Mouse (Mus musculus): ENCODE measurements around the gene Coa7. TPM values are rescaled to one million over a fixed set of nuclear protein-coding genes. Genes with fewer than 3 reads are reported as not detected.

Coa7 gene
- total RNA-seq (2022), result 10 to 100 TPM; 25.7 to 32.0 (median 29.2) TPM

DNA sequence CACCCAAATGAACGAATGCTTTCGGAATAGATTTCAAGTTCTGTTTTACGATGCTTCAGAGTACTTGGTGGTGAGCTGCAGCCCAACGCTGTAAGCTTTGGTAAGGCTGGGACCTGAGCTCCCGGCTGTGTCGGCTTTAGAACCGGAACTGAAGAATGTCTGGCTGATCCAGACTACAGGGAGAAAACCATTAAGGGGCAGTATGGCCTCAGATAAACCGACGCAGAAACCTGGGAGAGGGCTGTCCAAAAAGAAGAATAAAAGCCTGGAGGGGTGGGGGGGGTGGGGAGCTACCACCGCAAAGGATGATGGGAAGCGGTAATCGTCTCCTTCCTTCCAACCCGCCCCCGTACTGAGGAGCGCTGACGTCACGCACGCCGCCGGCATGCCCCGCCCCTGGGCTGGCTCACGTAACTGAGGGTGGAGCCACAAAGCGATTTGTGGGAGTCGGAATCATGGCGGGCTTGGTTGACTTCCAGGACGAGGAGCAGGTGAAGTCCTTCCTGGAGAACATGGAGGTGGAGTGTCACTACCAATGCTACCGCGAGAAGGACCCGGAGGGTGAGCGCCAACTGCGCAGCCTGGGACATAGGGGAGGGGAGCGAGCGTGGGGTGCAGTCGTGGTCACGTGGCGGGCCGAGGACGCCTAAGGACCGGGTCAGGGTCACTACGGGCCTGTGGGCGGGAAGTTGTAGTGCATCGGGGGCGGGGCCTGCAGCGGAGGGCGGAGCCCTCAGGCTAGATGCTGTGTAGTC is at the start of gene Coa7:
Gene Coa7 (plus strand): TSS at position 411 of the 755 bp plus-strand sequence.
- peak; percentile 94 to 95 for DNase-seq (ENCODE audit: low spot score in 2 of 2)

- no peak for DNase-seq (ENCODE audit: low spot score in 2 of 2)
These were observed 27.7 kb upstream of the Coa7 start for GRCm38 (mm10) chr4:108300266-108300665.

GRCm38 (mm10) chr4:108300670-108301373 is 27.1 kb upstream of the Coa7 start, which contains the start of gene Zyg11b:
Zyg11b (minus strand) TSS chr4:108301096.
- DNase-seq (ENCODE audit: low spot score in 2 of 2), result peak; percentile 69 to 78

- no peak for DNase-seq (ENCODE audit: low spot score in 2 of 2)
These were observed 25.5 kb upstream of the Coa7 start for GRCm38 (mm10) chr4:108302296-108302890.

- no peak for DNase-seq (ENCODE audit: low spot score in 2 of 2)
These were observed 17.2 kb upstream of the Coa7 start for GRCm38 (mm10) chr4:108310706-108311105.

DNA sequence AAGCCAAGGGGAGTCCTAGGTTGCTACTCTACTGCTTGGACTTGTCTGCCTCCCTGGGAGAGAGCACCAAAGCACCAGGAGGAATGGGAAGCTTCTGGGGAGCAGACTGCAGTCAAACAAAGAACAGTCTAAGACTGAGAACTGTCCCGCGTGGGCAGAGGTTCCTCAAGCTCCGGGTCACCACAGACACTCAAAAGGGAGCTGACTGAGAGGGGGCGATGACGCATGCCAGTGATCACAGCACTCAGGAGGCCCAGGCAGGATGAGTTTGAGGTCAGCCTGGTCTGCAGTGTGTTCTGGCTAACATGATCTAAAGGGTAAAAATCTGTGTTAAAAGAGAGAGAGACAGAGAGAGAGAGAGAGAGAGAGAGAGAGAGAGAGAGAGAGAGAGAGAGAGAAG is 13.9 kb upstream of the Coa7 start:
- no peak for DNase-seq (ENCODE audit: low spot score in 2 of 2)

DNA sequence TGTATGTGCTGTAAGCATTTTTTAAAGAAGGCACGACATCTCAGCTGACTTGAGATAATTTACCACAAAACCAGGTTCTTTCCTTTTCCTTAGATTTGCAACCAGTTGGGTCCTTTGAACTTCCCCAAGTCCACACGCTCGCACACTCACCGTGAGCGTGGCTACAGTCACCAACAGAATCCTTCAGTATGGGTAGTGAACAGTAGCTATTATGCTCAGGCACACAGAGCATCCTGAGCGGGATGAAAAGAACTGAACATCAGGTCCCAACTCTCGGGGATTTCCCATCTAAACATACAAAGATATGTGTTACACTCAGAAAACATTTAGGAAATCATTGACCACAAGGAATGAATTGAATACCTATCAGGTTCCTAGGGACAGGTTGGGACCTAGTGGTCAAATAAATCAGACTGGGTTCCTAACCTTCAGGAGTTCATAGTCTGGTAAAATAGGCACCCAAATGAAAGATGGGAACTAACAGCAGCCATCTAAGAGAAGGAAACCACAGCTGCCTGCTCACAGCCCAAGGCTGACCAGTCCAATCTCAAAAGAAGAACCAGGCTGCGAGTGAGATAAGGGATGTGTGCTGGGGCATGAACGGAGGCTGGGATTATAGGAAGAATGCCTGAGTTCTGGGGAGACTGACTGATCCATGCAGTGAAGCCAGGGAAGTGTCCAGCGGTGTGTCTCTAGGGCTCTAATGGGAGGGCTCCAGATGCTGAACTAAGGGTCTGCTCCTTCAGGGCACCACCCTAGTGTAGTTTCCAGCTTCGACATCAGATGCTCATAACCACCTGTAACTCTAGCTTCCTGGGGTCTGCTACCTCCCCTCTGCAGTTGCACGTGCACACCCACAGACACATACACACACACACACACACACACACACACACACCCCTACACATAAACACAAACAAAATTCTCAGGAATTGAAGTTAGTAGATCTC is 10.0 kb upstream of the Coa7 start:
- no peak for DNase-seq (ENCODE audit: low spot score in 2 of 2)

DNA sequence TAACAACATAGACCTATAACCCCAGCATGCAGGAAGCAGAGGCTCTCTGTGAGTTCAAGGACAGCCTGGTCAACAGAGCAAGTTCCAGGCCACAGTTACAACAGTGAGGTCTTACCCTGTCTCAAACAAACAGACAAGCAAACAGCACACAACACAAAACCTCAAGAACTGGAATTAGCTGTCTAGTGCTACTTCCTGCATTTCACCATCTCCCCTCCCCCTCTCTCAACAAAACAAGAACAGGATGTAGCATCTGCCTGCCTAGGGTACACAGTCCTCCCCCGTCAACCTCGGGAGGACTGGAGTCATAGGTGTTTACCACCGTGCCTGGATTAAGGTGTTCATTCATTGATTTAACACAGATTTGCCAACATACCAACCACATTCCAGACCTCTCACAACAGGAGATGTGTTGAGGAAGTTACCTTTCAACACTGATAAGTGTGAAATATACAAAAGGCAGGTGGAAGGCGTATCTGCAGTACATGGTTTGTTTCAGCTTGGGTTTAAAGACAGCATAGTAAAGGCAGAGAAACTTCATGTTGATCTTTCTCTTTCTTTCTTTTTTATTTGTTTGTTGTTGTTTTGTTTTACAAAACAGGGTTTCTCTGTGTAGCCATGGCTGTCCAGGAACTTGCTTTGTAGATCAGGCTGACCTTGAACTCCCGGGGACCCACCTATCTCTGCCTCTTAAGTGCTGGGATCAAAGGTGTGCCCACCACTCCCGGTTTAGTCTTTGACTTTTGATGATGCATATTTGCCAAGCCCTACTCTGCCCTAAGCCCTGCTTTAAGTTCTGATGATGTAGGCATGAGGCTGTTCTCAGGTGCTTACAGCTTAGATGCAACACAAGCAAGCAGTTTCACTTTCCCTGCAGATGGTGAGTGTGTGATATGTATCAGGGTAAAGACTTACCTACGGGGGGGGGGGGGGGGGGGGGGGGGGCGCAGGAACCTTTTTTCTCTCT is 9.0 kb upstream of the Coa7 start:
- no peak for DNase-seq (ENCODE audit: low spot score in 2 of 2)

- DNase-seq (ENCODE audit: low spot score in 2 of 2), result no peak
These were observed 8.2 kb upstream of the Coa7 start for GRCm38 (mm10) chr4:108319747-108320146.

DNA sequence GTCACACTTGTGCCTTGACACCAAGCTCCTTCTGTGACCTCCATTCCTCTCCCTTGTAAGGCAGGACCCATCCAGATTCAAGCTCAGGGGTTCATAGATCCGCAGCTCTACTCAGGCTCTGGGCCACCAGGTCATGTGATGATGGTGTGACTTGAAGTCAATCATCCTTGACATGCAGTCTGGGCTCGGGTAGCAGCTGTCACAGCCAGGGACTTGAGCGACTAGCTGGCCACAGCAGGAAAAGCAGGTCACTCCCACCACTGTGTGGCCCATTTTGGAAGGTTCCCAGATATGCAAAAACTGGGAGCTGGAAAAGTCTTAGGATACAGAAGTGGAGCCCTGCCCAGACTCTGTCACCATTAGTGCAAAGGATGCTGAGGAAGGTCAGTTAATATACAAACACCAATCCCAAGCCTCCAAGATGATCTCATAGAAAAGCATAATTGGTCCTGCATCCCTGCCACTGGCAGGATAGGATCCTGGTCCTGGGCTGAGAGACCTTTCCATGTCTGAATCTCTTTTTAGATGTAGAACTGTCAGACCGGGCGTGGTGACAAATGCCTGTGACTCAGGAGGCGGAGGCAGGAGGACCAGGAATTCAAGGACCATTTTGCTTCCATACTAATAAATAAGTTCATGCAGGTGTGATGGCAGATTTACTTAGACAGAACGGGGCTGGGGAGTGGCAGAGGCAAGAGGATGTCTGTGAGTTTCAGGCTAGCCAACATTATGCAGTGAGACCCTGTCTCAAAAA is 7.1 kb upstream of the Coa7 start:
- no peak for DNase-seq (ENCODE audit: low spot score in 2 of 2)

DNA sequence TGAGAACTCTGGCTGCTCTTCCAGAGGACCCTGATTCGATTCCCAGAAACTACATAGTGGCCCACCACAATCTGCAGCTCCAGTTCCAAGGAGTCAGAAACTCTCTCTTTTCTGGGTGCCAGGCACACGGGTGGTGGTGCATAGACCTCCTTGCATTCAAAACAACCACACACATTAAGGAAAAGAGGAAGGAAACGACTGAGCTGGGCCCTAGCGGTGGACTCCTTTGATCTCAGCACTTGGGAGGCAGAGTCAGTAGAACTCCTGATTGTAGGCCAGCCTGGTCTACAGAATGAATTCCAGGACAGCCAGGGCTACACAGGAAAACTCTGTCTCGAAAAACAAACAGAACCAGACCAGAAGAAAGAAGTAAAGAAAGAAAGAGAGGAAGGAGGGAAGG is 4.4 kb upstream of the Coa7 start:
- DNase-seq (ENCODE audit: low spot score in 2 of 2), result no peak

GRCm38 (mm10) chr4:108327071-108327579 is 815 bp upstream of the Coa7 start:
- no peak for DNase-seq (ENCODE audit: low spot score in 2 of 2)

DNA sequence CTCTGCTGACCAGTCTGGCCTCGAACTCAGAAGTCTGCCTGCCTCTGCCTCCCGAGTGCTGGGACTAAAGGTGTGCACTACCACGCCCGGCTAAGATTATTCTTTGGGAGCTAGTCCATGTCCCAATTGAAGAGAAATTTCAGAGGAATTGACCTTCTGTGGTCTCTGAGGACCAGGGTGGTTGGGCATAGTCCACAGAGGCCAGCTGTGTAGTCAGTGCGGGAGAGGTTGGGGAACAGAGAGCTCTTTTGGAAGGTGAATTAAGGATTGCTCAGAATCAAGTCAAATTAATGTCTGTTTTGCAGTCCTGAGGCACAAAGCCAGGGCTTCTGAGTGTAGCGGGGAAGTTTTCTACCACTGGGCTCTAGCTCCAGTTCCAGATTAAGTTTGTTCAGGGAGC is 1.9 kb downstream of the Coa7 start:
- no peak for DNase-seq (ENCODE audit: low spot score in 2 of 2)

- no peak for DNase-seq (ENCODE audit: low spot score in 2 of 2)
These were observed 4.1 kb downstream of the Coa7 start for GRCm38 (mm10) chr4:108332041-108332440.

- DNase-seq (ENCODE audit: low spot score in 2 of 2), result no peak
These were observed 7.5 kb downstream of the Coa7 start for GRCm38 (mm10) chr4:108335413-108335812.

GRCm38 (mm10) chr4:108336765-108337164 is 8.8 kb downstream of the Coa7 start:
- DNase-seq (ENCODE audit: low spot score in 2 of 2), result no peak

- DNase-seq (ENCODE audit: low spot score in 2 of 2), result no peak
These were observed 9.9 kb downstream of the Coa7 start for GRCm38 (mm10) chr4:108337817-108338216.

GRCm38 (mm10) chr4:108338321-108338733 is 10.4 kb downstream of the Coa7 start:
- DNase-seq (ENCODE audit: low spot score in 2 of 2), result peak in 1 of 2 experiments; percentile 22

- peak; percentile 44 to 77 for DNase-seq (ENCODE audit: low spot score in 2 of 2)
These were observed 10.9 kb downstream of the Coa7 start for GRCm38 (mm10) chr4:108338811-108339210.
